Mouse (Mus musculus) spleen, adult 12 weeks (tissue): ENCODE data around the gene Osbpl11.
A peak's percentile ranks its signal among the peaks of the same experiment; 100 is the strongest.
"Not testable (repeated sequence)": the region's sequence is repeated elsewhere in the genome, so short reads cannot be mapped to it uniquely, and the experiment has no call there.

ENCODE experiments used
- DNase-seq: peaks from one replicate; pipeline ENCODE4 v3.0.0; 2022; ENCODE audit warnings: low spot score

Gene Osbpl11

GRCm38 (mm10) chr16:33177722-33178121, 7.1 kb upstream of the Osbpl11 start:
- no peak for DNase-seq

DNA sequence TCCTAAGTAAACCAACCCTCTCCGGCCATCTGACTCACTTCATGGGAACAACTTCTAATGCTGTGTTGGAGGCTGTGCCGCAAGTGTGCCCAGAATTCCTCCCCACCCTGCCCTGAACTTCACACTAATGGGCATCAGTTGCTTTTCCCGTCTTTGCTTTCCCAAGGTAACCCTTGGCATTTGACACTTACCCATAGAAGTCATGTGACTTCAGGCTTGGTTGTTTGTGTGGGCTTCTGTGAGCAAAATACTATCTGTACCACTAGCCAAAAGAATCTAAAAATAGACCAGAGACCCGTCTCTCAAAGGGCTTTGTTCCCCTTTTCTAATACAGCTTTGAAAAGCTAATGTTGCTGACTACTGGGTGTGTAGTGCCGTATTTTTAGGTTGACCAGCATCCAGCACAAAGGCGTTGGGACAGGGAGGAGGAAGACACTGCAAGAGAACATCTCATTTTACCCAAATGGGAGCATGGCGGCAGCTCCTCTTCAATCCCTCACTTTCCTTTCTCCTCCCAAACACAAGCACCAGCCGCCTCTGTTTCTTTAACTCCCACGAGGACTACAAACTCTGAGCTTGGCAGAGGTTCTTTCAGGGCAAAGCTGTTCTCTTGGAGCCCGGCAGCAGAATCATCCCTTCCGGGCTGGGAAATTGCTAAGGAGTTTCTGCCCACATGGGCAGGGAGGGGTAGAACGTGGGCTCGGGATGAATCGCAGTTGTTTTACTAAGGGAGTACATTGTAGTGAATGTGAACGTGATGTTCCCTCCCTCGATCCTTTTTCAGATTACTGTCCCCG, 6.4 kb upstream of the Osbpl11 start:
- DNase-seq = no peak

GRCm38 (mm10) chr16:33179222-33179621, 5.6 kb upstream of the Osbpl11 start:
- DNase-seq = not testable (repeated sequence)

GRCm38 (mm10) chr16:33179911-33180310, 5.0 kb upstream of the Osbpl11 start:
- DNase-seq = no peak

GRCm38 (mm10) chr16:33180793-33181192, 4.1 kb upstream of the Osbpl11 start:
- DNase-seq = no peak

DNA sequence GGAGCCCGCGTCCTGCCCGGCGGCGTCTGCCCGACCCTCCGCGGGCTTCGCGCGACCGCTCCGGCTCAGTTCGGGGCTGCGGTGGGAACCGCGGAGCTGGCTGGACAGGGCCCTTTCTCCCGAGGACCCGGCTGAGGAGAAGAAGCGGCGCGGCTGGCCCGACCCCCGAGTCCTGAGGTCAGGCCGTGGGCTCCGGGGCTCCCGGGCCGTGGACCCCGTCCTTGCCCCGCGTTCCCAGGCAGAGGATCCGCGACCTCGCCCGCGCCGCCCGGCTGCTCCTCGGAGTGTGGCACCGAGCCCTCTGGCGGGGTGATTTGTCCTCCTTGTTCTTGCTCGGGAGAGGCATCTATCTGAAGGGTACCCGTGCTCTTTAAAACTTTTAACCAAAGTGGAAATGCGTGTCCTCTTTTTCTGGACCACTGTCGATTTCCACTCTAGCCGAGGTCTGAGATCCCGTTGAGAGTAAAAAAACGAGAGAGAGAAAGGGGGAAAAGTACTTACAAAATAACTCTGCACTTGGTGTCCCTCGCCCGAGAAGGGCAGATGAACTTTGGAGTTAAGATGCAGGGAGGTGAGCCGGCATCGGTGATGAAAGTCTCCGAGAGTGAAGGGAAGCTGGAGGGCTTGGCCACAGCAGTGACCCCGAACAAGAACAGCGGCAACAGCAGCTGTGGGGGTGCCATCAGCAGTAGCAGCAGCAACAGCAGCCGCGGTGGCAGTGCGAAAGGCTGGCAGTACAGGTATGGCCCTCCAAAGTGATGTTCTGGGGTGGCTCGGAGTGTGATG, 583 bp downstream of the Osbpl11 start:
- DNase-seq = peak; percentile 47

DNA sequence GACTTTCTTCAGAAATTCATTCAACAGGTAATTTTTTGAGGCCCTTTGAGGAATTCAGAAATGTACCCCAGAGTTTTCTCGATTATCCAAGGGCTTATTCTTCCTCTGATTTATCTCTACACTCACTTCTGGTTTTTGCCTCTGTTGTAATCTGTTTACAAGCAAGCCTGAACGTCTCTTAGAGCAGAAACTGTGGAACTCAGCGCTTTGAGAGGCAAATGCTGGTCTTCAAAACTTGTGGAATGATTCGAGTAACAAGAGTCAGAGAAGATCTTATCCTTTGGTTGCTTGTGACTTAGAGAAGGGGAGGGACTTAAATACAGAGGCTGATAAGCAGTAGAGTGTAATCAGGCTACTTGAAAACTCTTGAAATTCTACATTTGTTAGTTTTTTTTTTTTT, 1.3 kb downstream of the Osbpl11 start:
- no peak for DNase-seq

GRCm38 (mm10) chr16:33188076-33188475, 3.2 kb downstream of the Osbpl11 start:
- DNase-seq = no peak

DNA sequence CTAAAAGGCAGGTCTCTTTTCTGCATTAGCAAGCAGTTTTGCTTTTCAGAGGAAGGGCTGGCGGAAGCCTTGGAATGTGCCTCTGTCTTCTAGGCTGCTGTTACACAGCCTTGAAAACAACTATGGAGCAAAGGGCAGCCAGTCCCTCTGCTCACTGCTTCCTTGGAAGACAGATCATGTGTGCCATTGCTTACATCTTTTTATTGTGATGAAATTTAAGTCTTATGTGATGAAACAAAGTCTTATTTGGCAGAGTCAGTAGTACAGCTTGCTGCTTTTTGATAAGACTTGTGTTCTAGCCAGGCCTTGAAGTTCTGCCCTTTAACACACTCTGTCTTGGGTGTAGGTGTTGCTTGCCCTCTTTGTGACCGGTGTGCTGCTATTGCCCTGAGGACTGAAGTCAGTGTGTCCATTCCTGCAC, 6.8 kb downstream of the Osbpl11 start:
- no peak for DNase-seq

DNA sequence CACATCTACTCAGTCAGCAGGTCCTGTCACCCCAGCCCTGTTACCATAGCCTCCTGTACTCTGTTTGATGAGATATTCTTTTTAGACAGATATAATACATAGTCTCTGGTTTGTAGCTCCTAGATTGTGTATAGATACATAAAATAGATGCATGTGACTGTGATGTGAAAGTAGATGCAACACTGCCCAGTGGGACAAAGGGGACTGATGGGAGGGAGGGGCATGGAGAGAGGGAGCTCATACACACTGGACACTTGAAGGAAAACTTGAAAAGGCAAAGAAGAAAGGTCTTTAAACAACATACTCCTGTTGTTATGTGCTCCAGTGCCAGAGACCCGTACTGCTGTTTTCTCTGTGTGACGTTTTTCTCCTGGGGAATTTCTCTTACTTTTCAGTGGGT, 7.4 kb downstream of the Osbpl11 start:
- DNase-seq = no peak

GRCm38 (mm10) chr16:33193649-33194048, 8.8 kb downstream of the Osbpl11 start:
- no peak for DNase-seq

GRCm38 (mm10) chr16:33195686-33196313, 10.9 kb downstream of the Osbpl11 start:
- no peak for DNase-seq

GRCm38 (mm10) chr16:33196578-33196977, 11.7 kb downstream of the Osbpl11 start:
- DNase-seq = no peak

DNA sequence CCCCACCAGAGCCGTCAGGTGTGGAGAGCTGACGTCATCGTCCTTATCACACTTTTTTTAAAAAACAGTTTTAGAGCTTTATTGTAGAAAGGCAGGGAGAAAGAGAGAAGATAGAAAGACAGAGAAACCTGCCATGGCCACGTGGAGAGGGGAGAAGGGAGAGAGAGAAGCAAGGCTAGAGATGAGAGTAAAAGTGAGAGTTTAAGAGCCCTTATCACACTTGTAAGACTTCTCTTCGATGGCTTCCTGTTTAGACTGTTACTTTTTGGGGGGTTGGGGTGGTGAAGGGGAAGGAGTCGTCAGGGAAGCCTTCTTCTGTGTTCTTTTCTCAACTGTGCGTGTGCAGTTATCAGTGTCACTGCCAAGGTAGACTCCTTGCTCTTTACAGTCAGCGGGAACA, 15.7 kb downstream of the Osbpl11 start:
- no peak for DNase-seq

GRCm38 (mm10) chr16:33210812-33211211, 25.9 kb downstream of the Osbpl11 start:
- DNase-seq = no peak

- no peak for DNase-seq
These were observed 31.6 kb downstream of the Osbpl11 start for GRCm38 (mm10) chr16:33216313-33217003.

DNA sequence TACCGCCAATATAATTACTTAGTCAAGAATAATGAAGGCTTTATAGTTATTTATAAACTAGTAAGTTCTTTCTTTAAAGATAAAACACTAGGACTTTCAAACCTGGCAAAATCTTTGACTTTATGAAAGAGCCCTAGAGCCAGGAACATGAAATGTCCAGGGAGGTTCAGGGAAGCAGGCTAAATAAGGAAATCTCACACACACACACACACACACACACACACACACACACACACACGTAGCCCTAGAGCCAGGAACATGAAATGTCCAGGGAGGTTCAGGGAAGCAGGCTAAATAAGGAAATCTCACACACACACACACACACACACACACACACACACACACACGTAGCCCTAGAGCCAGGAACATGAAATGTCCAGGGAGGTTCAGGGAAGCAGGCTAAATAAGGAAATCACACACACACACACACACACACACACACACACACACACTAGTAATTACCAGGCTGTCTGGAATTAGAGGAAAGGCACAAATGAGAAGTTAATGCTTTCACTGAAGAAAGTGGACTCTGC, 32.7 kb downstream of the Osbpl11 start:
- not testable (repeated sequence) for DNase-seq

- no peak for DNase-seq
These were observed 37.6 kb downstream of the Osbpl11 start for GRCm38 (mm10) chr16:33222482-33222881.

GRCm38 (mm10) chr16:33224381-33224780, 39.5 kb downstream of the Osbpl11 start:
- no peak for DNase-seq

- DNase-seq = no peak
These were observed 49.3 kb downstream of the Osbpl11 start for GRCm38 (mm10) chr16:33234128-33234527.

DNA sequence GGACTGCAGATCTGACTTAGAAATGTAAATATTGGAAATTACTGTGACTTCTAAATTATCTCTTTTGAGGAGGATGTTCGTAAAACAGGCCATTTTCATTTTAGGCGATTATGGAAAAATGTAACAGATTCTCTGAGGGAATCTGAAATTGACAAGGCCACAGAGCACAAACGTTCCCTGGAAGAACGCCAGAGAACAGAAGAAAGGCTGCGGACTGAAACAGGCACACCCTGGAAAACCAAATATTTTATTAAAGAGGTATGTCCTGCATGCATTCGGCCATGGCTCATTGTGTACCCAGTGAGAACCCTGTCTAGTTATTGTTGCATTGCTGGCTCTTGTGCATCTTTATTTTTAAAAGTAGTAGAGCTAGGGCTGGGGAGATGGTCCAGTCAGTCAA, 51.3 kb downstream of the Osbpl11 start:
- no peak for DNase-seq

GRCm38 (mm10) chr16:33239305-33239704, 54.4 kb downstream of the Osbpl11 start:
- DNase-seq = no peak
